Mouse (Mus musculus): Measurements from ENCODE around the gene Pgpep1l. TPM values are rescaled to one million over a fixed set of nuclear protein-coding genes. Genes with fewer than 3 reads are reported as not detected.
A peak's percentile ranks its signal among the peaks of the same experiment; 100 is the strongest.

The Pgpep1l gene
- polyA plus RNA-seq, 1 experiment from 2014 or later: not detected

- no peak overlapping the region for H3K4me2 ChIP-seq (replicated peaks)
- H3K9ac ChIP-seq: no peak overlapping the region
- no peaks in the 10 kb centered on the region for H3K9me3 ChIP-seq
- 82% methylated on average over 11 of the region's 11 CpGs for WGBS
- peaks cover 35% of the 10 kb centered on the region for H3K4me1 ChIP-seq
- no peaks in the 10 kb centered on the region for H3K27me3 ChIP-seq
- no peak overlapping the region for H3K4me3 ChIP-seq
- no peak for ATAC-seq (ENCODE audit: low FRiP score, low read depth)
- no peak overlapping the region for H3K27ac ChIP-seq
- H3K36me3 ChIP-seq: peaks cover 82% of the 10 kb centered on the region
Observed at GRCm38 (mm10) chr7:68227021-68227420, 37.0 kb downstream of the Pgpep1l start.

GRCm38 (mm10) chr7:68225427-68226054 is 38.5 kb downstream of the Pgpep1l start:
- Histone ChIP-seq H3K9me3 (no peaks in the 10 kb centered on the region), H3K4me3 (no peak overlapping the region), H3K9ac (no peak overlapping the region), H3K36me3 (peaks cover 85% of the 10 kb centered on the region), H3K4me1 (peaks cover 43% of the 10 kb centered on the region), H3K4me2 (replicated peaks) (no peak overlapping the region), H3K27ac (no peak overlapping the region), H3K27me3 (no peaks in the 10 kb centered on the region)
- no peak for ATAC-seq (ENCODE audit: low FRiP score, low read depth)
- 89% methylated on average over 9 of the region's 9 CpGs for WGBS

GRCm38 (mm10) chr7:68224006-68224405 is 40.0 kb downstream of the Pgpep1l start:
- no peak overlapping the region for H3K4me2 ChIP-seq (replicated peaks)
- H3K36me3 ChIP-seq: peaks cover 84% of the 10 kb centered on the region
- no peak overlapping the region for H3K4me3 ChIP-seq
- WGBS: 60% methylated on average over 5 of the region's 5 CpGs
- H3K27ac ChIP-seq: peak overlapping the region; percentile 29; the same call in 1 of the 2 replicates
- no peaks in the 10 kb centered on the region for H3K9me3 ChIP-seq
- no peak overlapping the region for H3K9ac ChIP-seq
- no peaks in the 10 kb centered on the region for H3K27me3 ChIP-seq
- ATAC-seq (ENCODE audit: low FRiP score, low read depth): no peak
- H3K4me1 ChIP-seq: peaks cover 48% of the 10 kb centered on the region

- H3K9ac ChIP-seq: 0 out of 2 replicates have a peak overlapping the region, but pooled peaks have one; percentile 26
- no peak overlapping the region for H3K4me2 ChIP-seq (replicated peaks)
- H3K9me3 ChIP-seq: no peaks in the 10 kb centered on the region
- H3K4me3 ChIP-seq: no peak overlapping the region
- WGBS: 32% methylated on average over 13 of the region's 13 CpGs
- no peaks in the 10 kb centered on the region for H3K27me3 ChIP-seq
- H3K36me3 ChIP-seq: peaks cover 86% of the 10 kb centered on the region
- ATAC-seq (ENCODE audit: low FRiP score, low read depth): peak; percentile 70
- peak overlapping the region; percentile 29; the same call in 1 of the 2 replicates for H3K27ac ChIP-seq
- H3K4me1 ChIP-seq: peaks cover 43% of the 10 kb centered on the region
Observed at GRCm38 (mm10) chr7:68223356-68223808, 40.7 kb downstream of the Pgpep1l start.

GRCm38 (mm10) chr7:68221677-68222230 is 42.3 kb downstream of the Pgpep1l start:
- H3K9me3 ChIP-seq: no peaks in the 10 kb centered on the region
- H3K36me3 ChIP-seq: peaks cover 88% of the 10 kb centered on the region
- no peak for ATAC-seq (ENCODE audit: low FRiP score, low read depth)
- no peak overlapping the region for H3K27ac ChIP-seq
- H3K27me3 ChIP-seq: no peaks in the 10 kb centered on the region
- H3K4me1 ChIP-seq: peaks cover 36% of the 10 kb centered on the region
- H3K9ac ChIP-seq: no peak overlapping the region
- WGBS: 88% methylated on average over 9 of the region's 9 CpGs
- no peak overlapping the region for H3K4me3 ChIP-seq
- H3K4me2 ChIP-seq (replicated peaks): no peak overlapping the region

- Histone ChIP-seq H3K4me1 (peaks cover 28% of the 10 kb centered on the region), H3K27me3 (no peaks in the 10 kb centered on the region), H3K4me2 (replicated peaks) (no peak overlapping the region), H3K27ac (no peak overlapping the region), H3K4me3 (no peak overlapping the region), H3K36me3 (peaks cover 91% of the 10 kb centered on the region), H3K9ac (no peak overlapping the region), H3K9me3 (no peaks in the 10 kb centered on the region)
- 91% methylated on average over 11 of the region's 11 CpGs for WGBS
- ATAC-seq (ENCODE audit: low FRiP score, low read depth): no peak
Observed at GRCm38 (mm10) chr7:68218879-68219278, 45.2 kb downstream of the Pgpep1l start.

- peaks cover 98% of the 10 kb centered on the region for H3K36me3 ChIP-seq
- no peak overlapping the region for H3K4me2 ChIP-seq (replicated peaks)
- H3K27ac ChIP-seq: no peak overlapping the region
- no peak for ATAC-seq (ENCODE audit: low FRiP score, low read depth)
- H3K4me3 ChIP-seq: no peak overlapping the region
- H3K4me1 ChIP-seq: peaks cover 5% of the 10 kb centered on the region; the same call in 1 of the 2 replicates
- no peak overlapping the region for H3K9ac ChIP-seq
- 87% methylated on average over 18 of the region's 18 CpGs for WGBS
- H3K27me3 ChIP-seq: no peaks in the 10 kb centered on the region
- no peaks in the 10 kb centered on the region for H3K9me3 ChIP-seq
Observed at GRCm38 (mm10) chr7:68215522-68216070, 48.4 kb downstream of the Pgpep1l start.

GRCm38 (mm10) chr7:68213842-68214241 is 50.2 kb downstream of the Pgpep1l start:
- peaks cover 98% of the 10 kb centered on the region for H3K36me3 ChIP-seq
- no peak for ATAC-seq (ENCODE audit: low FRiP score, low read depth)
- H3K9me3 ChIP-seq: no peaks in the 10 kb centered on the region
- no peaks in the 10 kb centered on the region for H3K4me1 ChIP-seq
- no peak overlapping the region for H3K4me3 ChIP-seq
- no peak overlapping the region for H3K4me2 ChIP-seq (replicated peaks)
- no peak overlapping the region for H3K27ac ChIP-seq
- H3K9ac ChIP-seq: no peak overlapping the region
- WGBS: 85% methylated on average over 5 of the region's 5 CpGs
- no peaks in the 10 kb centered on the region for H3K27me3 ChIP-seq

GRCm38 (mm10) chr7:68211883-68212282 is 52.1 kb downstream of the Pgpep1l start:
- WGBS: 91% methylated on average over 7 of the region's 7 CpGs
- Histone ChIP-seq H3K4me3 (no peak overlapping the region), H3K27ac (no peak overlapping the region), H3K9me3 (no peaks in the 10 kb centered on the region), H3K36me3 (peaks cover 98% of the 10 kb centered on the region), H3K4me2 (replicated peaks) (no peak overlapping the region), H3K9ac (no peak overlapping the region), H3K4me1 (no peaks in the 10 kb centered on the region), H3K27me3 (no peaks in the 10 kb centered on the region)
- ATAC-seq (ENCODE audit: low FRiP score, low read depth): no peak

- ATAC-seq (ENCODE audit: low FRiP score, low read depth): no peak
- H3K36me3 ChIP-seq: peaks cover 98% of the 10 kb centered on the region
- H3K27ac ChIP-seq: no peak overlapping the region
- WGBS: 75% methylated on average over 4 of the region's 4 CpGs
- H3K27me3 ChIP-seq: no peaks in the 10 kb centered on the region
- no peaks in the 10 kb centered on the region for H3K9me3 ChIP-seq
- H3K4me2 ChIP-seq (replicated peaks): no peak overlapping the region
- H3K9ac ChIP-seq: no peak overlapping the region
- H3K4me1 ChIP-seq: no peaks in the 10 kb centered on the region
- H3K4me3 ChIP-seq: no peak overlapping the region
Observed at GRCm38 (mm10) chr7:68210417-68210816, 53.6 kb downstream of the Pgpep1l start.

- Histone ChIP-seq H3K27ac (no peak overlapping the region), H3K36me3 (peaks cover 98% of the 10 kb centered on the region), H3K9ac (no peak overlapping the region), H3K27me3 (no peaks in the 10 kb centered on the region), H3K9me3 (no peaks in the 10 kb centered on the region), H3K4me3 (no peak overlapping the region), H3K4me2 (replicated peaks) (no peak overlapping the region), H3K4me1 (no peaks in the 10 kb centered on the region)
- ATAC-seq (ENCODE audit: low FRiP score, low read depth): no peak
- 93% methylated on average over 6 of the region's 6 CpGs for WGBS
Observed at GRCm38 (mm10) chr7:68209039-68209438, 55.0 kb downstream of the Pgpep1l start.

GRCm38 (mm10) chr7:68205776-68206427 is 58.1 kb downstream of the Pgpep1l start:
- no peaks in the 10 kb centered on the region for H3K27me3 ChIP-seq
- H3K4me2 ChIP-seq (replicated peaks): no peak overlapping the region
- H3K4me1 ChIP-seq: no peaks in the 10 kb centered on the region
- ATAC-seq (ENCODE audit: low FRiP score, low read depth): no peak
- no peak overlapping the region for H3K4me3 ChIP-seq
- no peak overlapping the region for H3K27ac ChIP-seq
- WGBS: 91% methylated on average over 8 of the region's 8 CpGs
- no peaks in the 10 kb centered on the region for H3K9me3 ChIP-seq
- no peak overlapping the region for H3K9ac ChIP-seq
- H3K36me3 ChIP-seq: peaks cover 96% of the 10 kb centered on the region
